Mouse (Mus musculus): Measurements from ENCODE around the gene Hscb. TPM values are rescaled to one million over a fixed set of nuclear protein-coding genes. Genes with fewer than 3 reads are reported as not detected.

The Hscb gene
- polyA plus RNA-seq, 2 experiments from 2014 or later: 42.4 to 43.5 TPM

GRCm38 (mm10) chr5:110780761-110781528, 58.6 kb downstream of the Hscb start:
- ATAC-seq: no peak

- peak; percentile 89 for ATAC-seq
Observed at GRCm38 (mm10) chr5:110779998-110780760, 59.4 kb downstream of the Hscb start, which contains the start of gene Pus1. Gene Pus1 (minus strand): TSS chr5:110780659.

GRCm38 (mm10) chr5:110779276-110779997, 60.1 kb downstream of the Hscb start:
- no peak for ATAC-seq

Other genes starting within 250 kb of the Hscb start
- 10 to 100 TPM; 32.5 to 62.9 TPM for gene Noc4l, start 186.4 kb downstream of the Hscb start, polyA plus RNA-seq (2017; shearing (Covaris generic))
- 1 to 10 TPM; 4.3 to 6.3 TPM for gene Ddx51, start 186.3 kb downstream of the Hscb start, polyA plus RNA-seq (2017; shearing (Covaris generic))
- 10 to 100 TPM; 64.5 to 99.0 TPM for gene Ep400, start 69.1 kb downstream of the Hscb start, polyA plus RNA-seq (2017; shearing (Covaris generic))
- 10 to 100 TPM; 20.6 to 24.6 TPM for gene Pus1, start 59.1 kb downstream of the Hscb start, polyA plus RNA-seq (2017; shearing (Covaris generic))
- 10 to 100 TPM; 10.4 to 15.7 TPM for gene Ulk1, start 29.7 kb downstream of the Hscb start, polyA plus RNA-seq (2017; shearing (Covaris generic))
- 1 to 10 TPM; 4.1 to 4.4 TPM for gene Chek2, start 202 bp upstream of the Hscb start, polyA plus RNA-seq (2017; shearing (Covaris generic))
- gene Ttc28, start 40.0 kb upstream of the Hscb start, polyA plus RNA-seq (2017; shearing (Covaris generic)): 1 to 10 TPM; 4.1 to 4.4 TPM